Mouse (Mus musculus) fat pad, adult 2 months (tissue): ENCODE data around the gene Wdr43.
A peak's percentile ranks its signal among the peaks of the same experiment; 100 is the strongest.
"Not testable (repeated sequence)": the region's sequence is repeated elsewhere in the genome, so short reads cannot be mapped to it uniquely, and the experiment has no call there.

Experiments used
- DNase-seq: peaks from one replicate; pipeline ENCODE4 v3.0.0-alpha.2; 2011; ENCODE audit warnings: low read depth, low spot score; ENCODE audit errors: extremely low read depth

Wdr43 gene

DNA sequence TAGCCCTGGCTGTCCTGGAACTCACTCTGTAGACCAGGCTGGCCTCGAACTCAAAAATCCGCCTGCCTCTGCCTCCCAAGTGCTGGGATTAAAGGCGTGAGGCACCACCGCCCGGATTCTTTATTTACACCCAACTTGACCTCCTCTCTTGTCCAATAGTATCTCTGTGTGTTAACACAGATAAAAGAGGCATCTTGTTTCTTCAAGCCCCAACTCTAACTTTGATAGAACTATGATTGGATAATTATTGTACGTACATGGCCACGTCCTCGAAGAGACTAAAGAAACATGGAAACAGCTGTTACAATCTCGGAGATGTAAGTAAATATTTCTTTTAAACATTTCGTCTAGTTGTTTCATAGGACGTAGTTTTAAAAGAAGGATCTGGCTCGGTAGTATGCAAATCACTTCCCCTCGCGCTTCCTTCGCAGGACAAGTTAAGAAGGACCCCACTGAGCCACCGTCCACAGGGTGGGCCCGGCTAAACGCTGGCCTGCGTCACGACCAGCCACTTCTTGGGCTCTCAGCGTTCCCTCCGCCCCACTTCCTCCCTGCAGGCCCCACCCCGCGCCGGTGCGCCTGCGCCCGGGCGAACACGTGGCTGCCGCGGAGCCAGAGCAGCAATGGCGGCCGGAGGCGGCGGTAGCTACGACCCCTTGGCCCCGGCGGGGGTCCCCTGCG is at the start of gene Wdr43:
Gene Wdr43 (plus strand): TSS at position 258 of the 681 bp plus-strand sequence.
- peak; percentile 54 for DNase-seq

- no peak for DNase-seq
Observed at GRCm38 (mm10) chr17:71579176-71579705, 36.5 kb upstream of the Wdr43 start.

- DNase-seq, result no peak
Observed at GRCm38 (mm10) chr17:71597881-71598658, 17.6 kb upstream of the Wdr43 start.

GRCm38 (mm10) chr17:71598659-71599554 is 16.8 kb upstream of the Wdr43 start:
- DNase-seq, result peak; percentile 52

DNA sequence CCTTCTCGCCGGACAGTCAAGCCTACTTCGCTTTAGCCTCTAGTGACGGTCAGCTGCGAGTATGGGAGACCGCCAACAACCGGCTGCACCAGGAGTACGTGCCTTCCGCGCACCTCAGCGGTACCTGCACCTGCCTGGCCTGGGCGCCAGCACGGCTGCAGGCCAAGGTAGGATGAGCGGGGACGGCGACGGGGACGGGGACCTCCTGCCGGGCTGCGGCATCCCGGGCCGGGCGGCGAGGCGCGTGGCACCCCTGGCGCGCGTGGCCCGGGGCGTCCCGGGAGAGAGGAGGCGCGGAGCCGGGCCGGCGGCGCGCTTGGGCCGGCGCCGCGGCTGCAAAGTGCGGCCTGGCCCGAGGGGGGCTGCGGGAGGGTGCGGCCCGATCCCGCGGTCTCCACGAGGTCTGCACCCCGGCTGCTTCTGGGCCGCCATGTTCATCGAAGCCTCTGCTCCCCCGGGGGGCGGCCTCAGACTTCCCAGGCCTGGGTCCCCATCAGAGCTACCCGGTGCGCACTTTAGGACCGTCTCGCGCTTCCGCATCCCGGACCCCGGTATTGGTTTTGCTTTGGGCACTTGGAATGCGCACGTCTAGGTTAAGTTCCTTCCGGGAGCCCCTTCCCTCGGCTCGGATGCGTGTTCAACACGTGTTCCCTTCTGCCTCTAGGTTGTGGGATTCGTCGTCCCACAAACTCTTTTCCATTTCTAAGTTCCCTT is 781 bp downstream of the Wdr43 start:
- DNase-seq, result no peak

- no peak for DNase-seq
Observed at GRCm38 (mm10) chr17:71617033-71617362, 1.3 kb downstream of the Wdr43 start.

- no peak for DNase-seq
Observed at GRCm38 (mm10) chr17:71617974-71618373, 2.3 kb downstream of the Wdr43 start.

DNA sequence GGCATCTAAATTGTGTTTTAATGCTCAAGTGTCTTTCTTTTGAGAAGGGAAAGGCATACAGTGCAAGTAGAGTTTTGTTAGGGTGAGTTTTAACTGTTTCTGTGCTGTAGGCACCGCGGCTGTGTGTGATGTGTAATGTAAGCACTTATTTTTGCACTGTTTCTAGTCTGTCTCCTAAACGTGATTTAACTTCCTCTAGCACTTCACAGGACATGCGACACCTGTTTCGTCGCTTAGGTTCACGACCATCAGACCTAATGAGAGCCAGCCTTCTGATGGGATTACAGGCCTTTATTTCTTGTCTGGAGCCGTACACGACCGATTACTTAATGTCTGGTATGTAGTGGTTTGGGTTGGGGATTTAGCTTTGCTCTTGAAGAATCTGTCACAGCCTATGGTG is 16.1 kb downstream of the Wdr43 start:
- DNase-seq, result no peak

DNA sequence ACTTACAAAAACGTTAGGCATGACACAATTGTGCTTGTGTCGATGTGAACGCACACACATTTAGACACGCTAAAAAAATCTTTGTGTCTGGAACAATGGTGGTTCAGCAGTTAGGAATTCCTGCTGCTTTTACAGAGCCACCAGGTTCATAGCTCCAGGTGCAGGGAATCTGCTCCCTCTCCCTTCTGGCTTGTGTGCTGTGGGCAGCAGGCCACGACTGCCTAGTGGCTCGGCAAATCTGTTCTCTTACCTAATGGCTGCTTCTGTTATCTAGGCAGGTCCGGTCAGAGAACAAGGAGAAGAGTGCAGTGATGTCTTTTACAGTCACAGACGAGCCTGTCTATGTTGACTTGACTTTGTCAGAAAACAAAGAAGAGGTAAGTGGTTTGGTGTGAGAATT is 17.7 kb downstream of the Wdr43 start:
- no peak for DNase-seq

DNA sequence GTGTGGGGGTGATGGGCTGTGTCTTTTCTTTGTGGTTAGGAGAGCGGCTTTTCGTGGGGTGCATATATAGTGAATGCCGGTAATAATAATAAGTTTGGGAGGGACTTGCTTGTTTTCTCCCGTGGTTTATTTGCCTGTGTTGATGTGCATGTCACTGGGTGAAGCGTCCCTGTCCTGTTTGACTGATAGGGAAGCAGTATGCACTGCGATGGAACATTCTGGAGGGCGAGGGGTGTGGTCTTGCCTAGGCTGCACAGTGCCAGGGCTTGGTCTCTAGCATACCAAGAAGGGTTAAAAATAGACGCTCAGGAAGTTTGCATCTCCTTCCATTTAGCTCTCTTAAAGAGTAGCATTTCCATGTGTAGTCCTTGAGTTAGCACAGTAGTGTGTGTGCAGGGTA is 21.1 kb downstream of the Wdr43 start:
- no peak for DNase-seq

DNA sequence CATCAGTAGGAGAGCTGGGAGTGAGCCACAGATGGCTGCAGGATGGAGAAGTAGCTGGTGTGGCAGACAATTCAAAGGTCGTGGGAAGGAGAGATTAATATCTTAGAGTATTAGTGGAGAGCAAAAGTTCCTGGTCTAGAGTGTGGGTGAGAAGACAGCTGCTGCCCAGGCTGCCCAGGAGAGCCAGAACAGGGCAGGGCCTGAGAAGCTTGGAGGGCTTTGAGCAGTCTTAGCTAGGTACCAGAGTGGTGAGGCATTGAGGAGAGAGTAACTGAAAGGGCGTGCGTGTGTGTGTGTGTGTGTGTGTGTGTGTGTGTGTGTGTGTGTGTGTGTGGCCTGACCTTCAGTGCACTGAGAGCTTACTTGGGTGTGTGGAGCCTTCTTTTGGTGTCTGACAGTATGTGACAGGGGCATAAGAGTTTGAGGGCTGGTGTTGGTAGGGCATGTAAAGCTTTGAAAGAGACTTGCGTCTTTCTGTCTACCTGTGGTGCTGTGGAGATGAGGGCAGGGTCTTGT is 22.1 kb downstream of the Wdr43 start:
- no peak for DNase-seq

- DNase-seq, result not testable (repeated sequence)
Observed at GRCm38 (mm10) chr17:71639056-71639455, 23.4 kb downstream of the Wdr43 start.

DNA sequence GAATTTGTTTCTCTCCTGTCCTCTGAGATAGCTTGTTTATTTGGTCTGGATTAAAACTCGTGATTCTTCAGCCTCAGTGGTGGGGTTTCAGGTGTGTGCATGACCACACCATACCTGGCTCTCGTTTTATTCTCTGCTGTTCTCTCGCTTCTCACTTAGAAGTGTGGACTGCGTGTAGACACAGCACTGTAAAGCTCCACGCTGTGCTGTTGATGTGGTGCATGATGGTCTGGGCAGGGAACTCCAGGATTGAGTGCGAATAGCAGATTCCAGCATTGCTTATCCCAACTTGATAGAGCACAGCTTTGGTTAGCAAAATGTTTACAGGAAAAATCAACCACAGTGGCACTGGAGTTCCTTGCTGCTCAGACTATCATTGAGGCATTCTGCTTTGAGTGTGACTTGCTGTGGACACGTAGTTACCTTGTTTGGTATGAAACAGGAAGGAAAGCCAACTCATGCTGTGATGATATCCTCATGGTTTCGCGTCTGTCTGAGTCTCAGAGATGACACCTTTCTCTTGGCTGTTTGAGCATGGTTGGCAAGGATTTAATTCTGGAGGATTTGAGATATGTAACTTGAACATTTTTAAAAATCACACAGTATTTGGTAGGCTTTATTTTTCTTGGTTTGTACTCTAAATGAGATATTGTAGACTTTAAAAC is 24.9 kb downstream of the Wdr43 start:
- no peak for DNase-seq

GRCm38 (mm10) chr17:71642190-71642589 is 26.5 kb downstream of the Wdr43 start:
- DNase-seq, result no peak

DNA sequence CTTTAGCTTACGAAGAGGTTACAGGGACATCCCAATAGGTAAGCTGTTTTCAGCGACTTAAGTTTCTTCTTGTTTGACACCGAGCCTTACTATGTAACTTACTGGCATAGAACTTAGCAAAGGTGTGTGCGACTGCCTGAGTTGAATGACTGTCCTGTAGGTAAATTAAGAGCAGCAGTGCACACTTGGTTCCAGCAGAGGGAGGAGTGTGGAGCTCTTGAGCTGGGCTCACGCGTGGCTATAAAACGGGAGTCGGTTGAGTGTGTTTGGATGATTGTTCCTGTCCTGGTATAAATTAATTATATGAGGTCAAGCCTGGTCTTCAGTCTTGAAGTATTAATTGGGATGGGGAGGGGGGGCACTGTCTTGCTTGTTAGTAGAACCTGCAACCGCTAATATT is 34.3 kb downstream of the Wdr43 start:
- DNase-seq, result no peak

DNA sequence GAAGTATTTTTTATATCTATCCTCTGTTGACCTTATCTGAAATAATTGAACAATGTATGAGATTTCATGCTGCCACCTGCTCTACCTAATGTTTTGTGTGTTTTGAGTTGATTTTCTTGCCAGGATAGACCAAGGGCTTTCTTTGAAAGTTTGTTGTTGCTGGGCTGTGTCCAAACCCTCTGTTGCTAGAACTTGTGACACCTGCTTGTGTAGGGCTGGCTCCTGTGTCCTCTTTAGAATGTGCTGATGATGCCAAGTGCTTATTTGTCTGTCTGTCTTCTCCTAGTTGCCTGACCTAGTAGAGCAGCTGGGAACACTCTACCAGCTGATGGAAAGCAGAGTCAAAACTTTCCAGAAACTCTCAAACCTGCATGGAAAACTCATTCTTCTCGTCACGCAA is 36.8 kb downstream of the Wdr43 start:
- DNase-seq, result peak; percentile 43

DNA sequence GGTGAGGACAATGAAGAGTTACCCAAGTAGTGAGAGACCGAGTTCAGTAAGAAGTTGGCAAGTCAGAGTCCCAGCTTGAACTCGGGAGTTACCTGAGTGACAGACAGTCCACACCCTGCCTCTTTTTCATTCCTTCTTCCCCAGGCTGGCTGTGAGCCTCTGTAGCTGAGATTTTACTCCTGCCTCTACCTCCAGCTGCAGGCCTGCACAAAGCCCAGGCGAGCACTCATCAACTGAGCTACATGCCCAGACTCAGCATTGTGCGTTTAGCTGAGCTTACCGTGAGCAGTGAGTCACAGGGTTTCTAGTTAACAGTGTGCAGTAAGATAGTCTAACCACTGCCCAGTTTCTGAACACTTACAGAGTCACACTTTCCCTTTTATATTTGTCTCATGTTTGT is 37.2 kb downstream of the Wdr43 start:
- DNase-seq, result no peak

- no peak for DNase-seq
Observed at GRCm38 (mm10) chr17:71657521-71657920, 41.8 kb downstream of the Wdr43 start.

GRCm38 (mm10) chr17:71658666-71659065 is 43.0 kb downstream of the Wdr43 start:
- DNase-seq, result no peak

- DNase-seq, result no peak
Observed at GRCm38 (mm10) chr17:71660390-71660789, 44.7 kb downstream of the Wdr43 start.
